Mouse (Mus musculus) lung, postnatal 4 days (tissue): ENCODE measurements around the gene Dgcr6.
"Not testable (repeated sequence)": the region's sequence is repeated elsewhere in the genome, so short reads cannot be mapped to it uniquely, and the experiment has no call there.

Source experiments
- DNase-seq, 2 experiments: peaks; one replicate each; pipeline ENCODE4 v3.0.0; 2021

Gene Dgcr6

GRCm38 (mm10) chr16:18052731-18053202 is at the start of gene Dgcr6:
Dgcr6 (plus strand) TSS chr16:18052860.
- DNase-seq = peak; percentile 78

GRCm38 (mm10) chr16:18004589-18004988 is 48.1 kb upstream of the Dgcr6 start:
- DNase-seq = no peak

- DNase-seq = no peak
Measured at GRCm38 (mm10) chr16:18007083-18007482, 45.6 kb upstream of the Dgcr6 start.

- no peak for DNase-seq
Measured at GRCm38 (mm10) chr16:18011101-18011500, 41.6 kb upstream of the Dgcr6 start.

GRCm38 (mm10) chr16:18016482-18016881 is 36.2 kb upstream of the Dgcr6 start:
- DNase-seq = not testable (repeated sequence)

GRCm38 (mm10) chr16:18022780-18023557 is 29.7 kb upstream of the Dgcr6 start:
- no peak for DNase-seq

- DNase-seq = no peak
Measured at GRCm38 (mm10) chr16:18027371-18027770, 25.3 kb upstream of the Dgcr6 start.

GRCm38 (mm10) chr16:18031752-18032151 is 20.9 kb upstream of the Dgcr6 start:
- DNase-seq = peak in 1 of 2 experiments; percentile 19

GRCm38 (mm10) chr16:18033289-18033688 is 19.4 kb upstream of the Dgcr6 start:
- DNase-seq = no peak

- DNase-seq = no peak
Measured at GRCm38 (mm10) chr16:18034286-18034685, 18.4 kb upstream of the Dgcr6 start.

GRCm38 (mm10) chr16:18036425-18036955 is 16.2 kb upstream of the Dgcr6 start:
- peak; percentile 68 to 73 for DNase-seq

- no peak for DNase-seq
Measured at GRCm38 (mm10) chr16:18037025-18037424, 15.6 kb upstream of the Dgcr6 start.

GRCm38 (mm10) chr16:18044991-18045390 is 7.7 kb upstream of the Dgcr6 start:
- no peak for DNase-seq

GRCm38 (mm10) chr16:18047660-18048059 is 5.0 kb upstream of the Dgcr6 start:
- peak in 1 of 2 experiments; percentile 44 for DNase-seq

- DNase-seq = no peak
Measured at GRCm38 (mm10) chr16:18048071-18048470, 4.6 kb upstream of the Dgcr6 start.

- DNase-seq = no peak
Measured at GRCm38 (mm10) chr16:18052322-18052721, 338 bp upstream of the Dgcr6 start.

- no peak for DNase-seq
Measured at GRCm38 (mm10) chr16:18056215-18056614, 3.6 kb downstream of the Dgcr6 start.

GRCm38 (mm10) chr16:18058331-18058731 is 5.7 kb downstream of the Dgcr6 start:
- DNase-seq = peak in 1 of 2 experiments; percentile 42

GRCm38 (mm10) chr16:18059243-18059642 is 6.6 kb downstream of the Dgcr6 start:
- DNase-seq = no peak

GRCm38 (mm10) chr16:18061201-18061600 is 8.5 kb downstream of the Dgcr6 start:
- DNase-seq = no peak

GRCm38 (mm10) chr16:18066060-18067009 is 13.7 kb downstream of the Dgcr6 start:
- peak; percentile 94 to 95 for DNase-seq

- DNase-seq = peak in 1 of 2 experiments; percentile 18
Measured at GRCm38 (mm10) chr16:18068653-18069376, 16.2 kb downstream of the Dgcr6 start.
